In genomic region chr6:84976563-84976971, GRCm38 (mm10) we compare ENCODE assay signal across 8 mouse cellular contexts.
DNase-seq lines count a peak whose midpoint lies in the region; ATAC-seq and TF ChIP-seq lines count a peak whose summit lies in the region.

No protein-coding gene starts in this region.

- H3K27ac ChIP-seq in kidney, postnatal 0 days = no peak overlapping the region
- no peak overlapping the region for H3K27ac ChIP-seq in kidney, embryonic 16.5 days (ENCODE audit: low read length)
- no peak overlapping the region for H3K27ac ChIP-seq in embryonic facial prominence, embryonic 11.5 days (replicated peaks; ENCODE audit: low read depth, low read length)

- no peaks in the 10 kb centered on the region for H3K27me3 ChIP-seq in kidney, postnatal 0 days (ENCODE audit: insufficient read depth, low read length)
- no peaks in the 10 kb centered on the region for H3K27me3 ChIP-seq in kidney, embryonic 16.5 days (ENCODE audit: insufficient read depth, low read length)
- H3K27me3 ChIP-seq in embryonic facial prominence, embryonic 11.5 days (ENCODE audit: control insufficient read depth, insufficient read depth, low read length) = no peaks in the 10 kb centered on the region

- H3K9me3 ChIP-seq in kidney, postnatal 0 days (replicated peaks; ENCODE audit: low read length) = no peaks in the 10 kb centered on the region
- no peaks in the 10 kb centered on the region for H3K9me3 ChIP-seq in kidney, embryonic 16.5 days (ENCODE audit: low read length)
- no peaks in the 10 kb centered on the region for H3K9me3 ChIP-seq in embryonic facial prominence, embryonic 11.5 days (replicated peaks; ENCODE audit: control insufficient read depth, low read length)

- no peaks in the 10 kb centered on the region for H3K36me3 ChIP-seq in kidney, postnatal 0 days (ENCODE audit: insufficient read depth, low read length)
- no peaks in the 10 kb centered on the region for H3K36me3 ChIP-seq in kidney, embryonic 16.5 days (ENCODE audit: insufficient read depth, low read length)
- no peaks in the 10 kb centered on the region for H3K36me3 ChIP-seq in embryonic facial prominence, embryonic 11.5 days (replicated peaks; ENCODE audit: control insufficient read depth, insufficient read depth, low read depth, low read length)

- H3K9ac ChIP-seq in kidney, postnatal 0 days (ENCODE audit: low read depth, low read length) = no peak overlapping the region
- no peak overlapping the region for H3K9ac ChIP-seq in kidney, embryonic 16.5 days (replicated peaks; ENCODE audit: low read length)
- no peak overlapping the region for H3K9ac ChIP-seq in embryonic facial prominence, embryonic 11.5 days (replicated peaks; ENCODE audit: low read length)

- H3K4me3 ChIP-seq in kidney, postnatal 0 days (replicated peaks; ENCODE audit: low read depth, low read length) = no peak overlapping the region
- H3K4me3 ChIP-seq in kidney, embryonic 16.5 days (ENCODE audit: low read length) = no peak overlapping the region
- H3K4me3 ChIP-seq in embryonic facial prominence, embryonic 11.5 days (ENCODE audit: low read depth, low read length) = no peak overlapping the region

- no peak for TF ChIP-seq CTCF in kidney, postnatal 0 days (IDR thresholded peaks at IDR 0.05; ENCODE audit: low read depth)

- ATAC-seq in kidney, postnatal 0 days (replicated peaks; ENCODE audit: low FRiP score, low read depth) = no peak
- no peak for ATAC-seq in kidney, embryonic 16.5 days (ENCODE audit: low FRiP score, low TSS enrichment)
- peak; percentile 72; the same call in 1 of the 2 replicates for ATAC-seq in embryonic facial prominence, embryonic 11.5 days (replicated peaks; ENCODE audit: insufficient number of reproducible peaks, low FRiP score, low TSS enrichment, low read depth)

- DNase-seq in kidney, postnatal 0 days (ENCODE audit: low spot score) = peak; percentile 9
- peak; percentile 79 for DNase-seq in embryonic facial prominence, embryonic 11.5 days (ENCODE audit: low spot score)
- DNase-seq in heart, postnatal 14 days = peak; percentile 5 to 65
- DNase-seq in lung, postnatal 36 days = peak; percentile 57
- no peak for DNase-seq in cerebellum, adult 9-11 months
- no peak for DNase-seq in frontal cortex, adult 2 months (ENCODE audit: extremely low spot score in 1 of 2, low spot score in 1 of 2)
- DNase-seq in right cerebral cortex, postnatal 4 days = no peak

- no peak overlapping the region for H3K4me2 ChIP-seq in kidney, postnatal 0 days (ENCODE audit: low read length)
- no peak overlapping the region for H3K4me2 ChIP-seq in kidney, embryonic 16.5 days (replicated peaks; ENCODE audit: low read depth, low read length)
- H3K4me2 ChIP-seq in embryonic facial prominence, embryonic 11.5 days (ENCODE audit: low read depth, low read length) = no peak overlapping the region

- WGBS in kidney, postnatal 0 days = 42% methylated on average over 3 of the region's 3 CpGs
- WGBS in kidney, embryonic 16.5 days = 39% methylated on average over 3 of the region's 3 CpGs
- WGBS in embryonic facial prominence, embryonic 11.5 days = 15% methylated on average over 3 of the region's 3 CpGs

- intact Hi-C loops in heart, postnatal 14 days (cut with DNase I) = no loop called here

- no peaks in the 10 kb centered on the region for H3K4me1 ChIP-seq in kidney, postnatal 0 days (replicated peaks; ENCODE audit: insufficient read depth, low read length)
- no peaks in the 10 kb centered on the region for H3K4me1 ChIP-seq in kidney, embryonic 16.5 days (ENCODE audit: insufficient read depth, low read length)
- H3K4me1 ChIP-seq in embryonic facial prominence, embryonic 11.5 days (ENCODE audit: control insufficient read depth, insufficient read depth, low read length) = no peaks in the 10 kb centered on the region

Comparison
In these comparisons a context has a peak if more than half of its experiments do, and no peak if none do; other contexts are left out.
1. DNase-seq: peak in kidney, postnatal 0 days (single experiment), embryonic facial prominence, embryonic 11.5 days (single experiment), heart, postnatal 14 days (2 of 2) and lung, postnatal 36 days (single experiment); none in cerebellum, adult 9-11 months (single experiment), frontal cortex, adult 2 months (0 of 2) and right cerebral cortex, postnatal 4 days (single experiment).